ENCODE assay signal across 11 mouse cellular contexts in genomic region chr13:57278580-57278979, GRCm38 (mm10).
DNase-seq lines count a peak whose midpoint lies in the region; ATAC-seq and TF ChIP-seq lines count a peak whose summit lies in the region.
"Had no signal": no experiment of that assay in that cellular context is flagged by ENCODE, and none has a peak within 500 bp of the region (broad histone marks: within the 10 kb centered on the region; RNA-seq: fewer than 3 reads in every experiment).

No protein-coding gene starts in this region.

- H3K4me3 ChIP-seq in hindbrain, embryonic 11.5 days (ENCODE audit: low read depth, low read length): no peak overlapping the region
- no peak overlapping the region for H3K4me3 ChIP-seq in hindbrain, embryonic 12.5 days
- no peak overlapping the region for H3K4me3 ChIP-seq in midbrain, embryonic 14.5 days (replicated peaks; ENCODE audit: low read depth, low read length)
- H3K4me3 ChIP-seq in midbrain, embryonic 13.5 days (replicated peaks): no peak overlapping the region
- H3K4me3 ChIP-seq: embryonic facial prominence, embryonic 12.5 days; liver, embryonic 13.5 days had no signal

- 4% methylated on average over 2 of the region's 2 CpGs for WGBS in hindbrain, embryonic 11.5 days
- WGBS in hindbrain, embryonic 12.5 days: 8% methylated on average over 2 of the region's 2 CpGs
- WGBS in midbrain, embryonic 14.5 days: 4% methylated on average over 2 of the region's 2 CpGs
- 6% methylated on average over 2 of the region's 2 CpGs for WGBS in midbrain, embryonic 13.5 days

- DNase-seq in hindbrain, embryonic 11.5 days (ENCODE audit: low spot score): peak; percentile 61
- peak; percentile 77 for DNase-seq in midbrain, embryonic 14.5 days
- peak; percentile 56 for DNase-seq in brain, embryonic 14.5 days (ENCODE audit: low read depth)
- DNase-seq in retina, postnatal 1 day: peak; percentile 62
- no peak for DNase-seq in ovary, adult 18-20 months (ENCODE audit: low spot score)
- DNase-seq: liver, embryonic 13.5 days had no signal

- H3K9me3 ChIP-seq in hindbrain, embryonic 11.5 days (ENCODE audit: control insufficient read depth, low read length): no peaks in the 10 kb centered on the region
- no peaks in the 10 kb centered on the region for H3K9me3 ChIP-seq in hindbrain, embryonic 12.5 days (replicated peaks)
- no peaks in the 10 kb centered on the region for H3K9me3 ChIP-seq in midbrain, embryonic 14.5 days (ENCODE audit: control insufficient read depth, low read length)
- H3K9me3 ChIP-seq in midbrain, embryonic 13.5 days: no peaks in the 10 kb centered on the region
- H3K9me3 ChIP-seq: embryonic facial prominence, embryonic 12.5 days; liver, embryonic 13.5 days had no signal

- H3K9ac ChIP-seq in hindbrain, embryonic 11.5 days (ENCODE audit: low read depth, low read length): no peak overlapping the region
- no peak overlapping the region for H3K9ac ChIP-seq in hindbrain, embryonic 12.5 days
- no peak overlapping the region for H3K9ac ChIP-seq in midbrain, embryonic 14.5 days (replicated peaks; ENCODE audit: low read length)
- H3K9ac ChIP-seq in midbrain, embryonic 13.5 days (replicated peaks): no peak overlapping the region
- H3K9ac ChIP-seq: embryonic facial prominence, embryonic 12.5 days; liver, embryonic 13.5 days had no signal

- ATAC-seq in hindbrain, embryonic 11.5 days (ENCODE audit: low FRiP score): no peak
- no peak for ATAC-seq in hindbrain, embryonic 12.5 days (ENCODE audit: low FRiP score)
- ATAC-seq in midbrain, embryonic 14.5 days (ENCODE audit: low FRiP score, low TSS enrichment): no peak
- no peak for ATAC-seq in midbrain, embryonic 13.5 days
- no peak for ATAC-seq in granulocyte monocyte progenitor cell, adult 5-6 weeks (replicated peaks; ENCODE audit: poor library complexity, severe bottlenecking)

- no peak for TF ChIP-seq POLR2A in brain, embryonic 14.5 days (IDR thresholded peaks at IDR 0.05; ENCODE audit: borderline replicate concordance, extremely low read depth, insufficient read depth, insufficient read length, poor library complexity, severe bottlenecking)

- H3K4me1 ChIP-seq in hindbrain, embryonic 11.5 days (replicated peaks; ENCODE audit: control insufficient read depth, insufficient read depth, low read length): 0 out of 2 replicates have a peak, but pooled peaks cover 2% of the 10 kb centered on the region
- H3K4me1 ChIP-seq in hindbrain, embryonic 12.5 days: peaks cover 3% of the 10 kb centered on the region; the same call in 1 of the 2 replicates
- 0 out of 2 replicates have a peak, but pooled peaks cover 5% of the 10 kb centered on the region for H3K4me1 ChIP-seq in midbrain, embryonic 14.5 days (ENCODE audit: control insufficient read depth, insufficient read depth, low read length)
- H3K4me1 ChIP-seq in midbrain, embryonic 13.5 days (replicated peaks): peaks cover 11% of the 10 kb centered on the region
- H3K4me1 ChIP-seq: liver, embryonic 13.5 days had no signal

- no peak overlapping the region for H3K4me2 ChIP-seq in hindbrain, embryonic 11.5 days (replicated peaks; ENCODE audit: low read depth, low read length)
- H3K4me2 ChIP-seq in hindbrain, embryonic 12.5 days (replicated peaks): no peak overlapping the region
- no peak overlapping the region for H3K4me2 ChIP-seq in midbrain, embryonic 14.5 days (ENCODE audit: low read length)
- no peak overlapping the region for H3K4me2 ChIP-seq in midbrain, embryonic 13.5 days (replicated peaks)
- H3K4me2 ChIP-seq: embryonic facial prominence, embryonic 12.5 days; heart, embryonic 11.5 days; liver, embryonic 13.5 days had no signal

- H3K36me3 ChIP-seq in hindbrain, embryonic 11.5 days (ENCODE audit: control insufficient read depth, insufficient read depth, low read length): no peaks in the 10 kb centered on the region
- H3K36me3 ChIP-seq in hindbrain, embryonic 12.5 days: no peaks in the 10 kb centered on the region
- no peaks in the 10 kb centered on the region for H3K36me3 ChIP-seq in midbrain, embryonic 14.5 days (ENCODE audit: control insufficient read depth, insufficient read depth, low read length)
- H3K36me3 ChIP-seq in midbrain, embryonic 13.5 days: no peaks in the 10 kb centered on the region
- H3K36me3 ChIP-seq: embryonic facial prominence, embryonic 12.5 days; liver, embryonic 13.5 days had no signal

- H3K27me3 ChIP-seq in hindbrain, embryonic 11.5 days (ENCODE audit: control insufficient read depth, insufficient read depth, low read length): no peaks in the 10 kb centered on the region
- H3K27me3 ChIP-seq in hindbrain, embryonic 12.5 days: no peaks in the 10 kb centered on the region
- H3K27me3 ChIP-seq in midbrain, embryonic 14.5 days (ENCODE audit: control insufficient read depth, insufficient read depth, low read length): no peaks in the 10 kb centered on the region
- H3K27me3 ChIP-seq in midbrain, embryonic 13.5 days: peaks cover 3% of the 10 kb centered on the region; the same call in 1 of the 2 replicates
- H3K27me3 ChIP-seq: liver, embryonic 13.5 days had no signal

- no peak overlapping the region for H3K27ac ChIP-seq in hindbrain, embryonic 11.5 days (ENCODE audit: low read depth, low read length)
- H3K27ac ChIP-seq in hindbrain, embryonic 12.5 days: no peak overlapping the region
- H3K27ac ChIP-seq in midbrain, embryonic 14.5 days (replicated peaks; ENCODE audit: low read depth, low read length): no peak overlapping the region
- no peak overlapping the region for H3K27ac ChIP-seq in midbrain, embryonic 13.5 days
- H3K27ac ChIP-seq: embryonic facial prominence, embryonic 12.5 days; liver, embryonic 13.5 days had no signal

- peak; percentile 63; the same call in 1 of the 2 replicates for TF ChIP-seq CTCF in brain, embryonic 14.5 days (IDR thresholded peaks at IDR 0.05; ENCODE audit: borderline replicate concordance, extremely low read depth, insufficient read depth, insufficient read length)
